Mouse (Mus musculus) MEL (cell line): ENCODE results near the gene Fev. TPM values are rescaled to one million over a fixed set of nuclear protein-coding genes. Genes with fewer than 3 reads are reported as not detected.

ENCODE experiments used
- DNase-seq: peaks from one replicate; pipeline ENCODE4 v3.0.0; 2011; ENCODE audit warnings: low read depth, low spot score
- H3K27ac ChIP-seq: 2 replicates; pipeline ENCODE4 v1.5.1; 2012; ENCODE audit warnings: low read depth, mild to moderate bottlenecking, control low read depth, low read length, moderate library complexity; ENCODE audit not compliant: control insufficient read depth
- H3K27me3 ChIP-seq, 2 experiments: fragments of 150-350 bp in 1 of 2; sonication (generic) in 1 of 2; 2 replicates each; pipeline ENCODE4 v1.6.1; 2012; ENCODE audit warnings: low read length in 2 of 2, mild to moderate bottlenecking in 2 of 2, improper control_type of control experiment in 1 of 2, moderate library complexity in 1 of 2; ENCODE audit not compliant: insufficient read depth in 2 of 2, control insufficient read depth in 1 of 2
- H3K36me3 ChIP-seq, 2 experiments: 2 replicates each; pipeline ENCODE4 v1.6.1; 2012 to 2014; ENCODE audit warnings: low read length in 2 of 2, improper control_type of control experiment in 1 of 2, inconsistent platforms in 1 of 2, mild to moderate bottlenecking in 1 of 2; ENCODE audit not compliant: insufficient read depth in 2 of 2, control insufficient read depth in 1 of 2
- H3K4me1 ChIP-seq, 2 experiments: fragments of 150-350 bp in 1 of 2; sonication (generic) in 1 of 2; 2 replicates each; pipeline ENCODE4 v1.6.1; 2012; ENCODE audit warnings: low read length in 2 of 2, improper control_type of control experiment in 1 of 2, mild to moderate bottlenecking in 1 of 2; ENCODE audit not compliant: insufficient read depth in 2 of 2, control insufficient read depth in 1 of 2
- H3K4me3 ChIP-seq, 2 experiments: fragments of 150-350 bp in 1 of 2; sonication (generic) in 1 of 2; 2 replicates each; pipeline ENCODE4 v1.5.1; 2012; ENCODE audit warnings: low read depth in 2 of 2, low read length in 2 of 2, mild to moderate bottlenecking in 2 of 2, moderate library complexity in 2 of 2, control low read depth in 1 of 2, improper control_type of control experiment in 1 of 2; ENCODE audit not compliant: control insufficient read depth in 1 of 2, insufficient read depth in 1 of 2
- H3K79me2 ChIP-seq: 2 replicates; pipeline ENCODE4 v1.6.1; 2012; ENCODE audit warnings: mild to moderate bottlenecking, low read length, moderate library complexity; ENCODE audit not compliant: control insufficient read depth, poor library complexity, insufficient read depth
- H3K9ac ChIP-seq: 2 replicates; pipeline ENCODE4 v1.6.1; 2012; ENCODE audit warnings: low read depth, mild to moderate bottlenecking, control low read depth, low read length, moderate library complexity; ENCODE audit not compliant: control insufficient read depth, poor library complexity, severe bottlenecking
- H3K9me3 ChIP-seq: fragments of 150-350 bp; sonication (generic); replicated peaks from 2 replicates; pipeline ENCODE4 v1.6.1; 2012; ENCODE audit warnings: mild to moderate bottlenecking, low read length, improper control_type of control experiment, moderate library complexity; ENCODE audit not compliant: insufficient read depth
- BHLHE40 ChIP-seq: IDR thresholded peaks from 2 replicates; pipeline ENCODE4 v1.6.1; 2012; ENCODE audit warnings: low read depth, mild to moderate bottlenecking, inconsistent platforms, low read length, improper control_type of control experiment, borderline replicate concordance
- E2F4 ChIP-seq: IDR thresholded peaks from 2 replicates; pipeline ENCODE4 v1.6.1; 2011; ENCODE audit warnings: low read depth, low read length, improper control_type of control experiment, borderline replicate concordance
- EP300 ChIP-seq, 2 experiments: IDR thresholded peaks; 2 replicates each; pipeline ENCODE4 v1.6.1; 2011; ENCODE audit warnings: improper control_type of control experiment in 2 of 2, low read length in 2 of 2, low read depth in 1 of 2, mild to moderate bottlenecking in 1 of 2
- ETS1 ChIP-seq: IDR thresholded peaks from 2 replicates; pipeline ENCODE4 v1.6.1; 2012; ENCODE audit warnings: low read depth, mild to moderate bottlenecking, inconsistent platforms, low read length, improper control_type of control experiment, moderate library complexity
- GATA1 ChIP-seq: IDR thresholded peaks from 2 replicates; pipeline ENCODE4 v1.6.1; 2011; ENCODE audit warnings: low read depth, low read length, improper control_type of control experiment
- JUND ChIP-seq: IDR thresholded peaks from 2 replicates; pipeline ENCODE4 v1.6.1; 2011; ENCODE audit warnings: low read depth, mild to moderate bottlenecking, improper control_type of control experiment, low read length
- KAT2A ChIP-seq: conservative IDR thresholded peaks from 2 replicates; pipeline ENCODE4 v1.6.1; 2012; ENCODE audit warnings: low read depth, low read length, improper control_type of control experiment, inconsistent platforms
- MAFK ChIP-seq: IDR thresholded peaks from 2 replicates; pipeline ENCODE4 v1.6.1; 2011; ENCODE audit warnings: low read depth, mild to moderate bottlenecking, low read length, improper control_type of control experiment, borderline replicate concordance
- MAX ChIP-seq: IDR thresholded peaks from 2 replicates; pipeline ENCODE4 v1.6.1; 2011; ENCODE audit warnings: low read length, improper control_type of control experiment
- MAZ ChIP-seq: IDR thresholded peaks from 2 replicates; pipeline ENCODE4 v1.6.1; 2012; ENCODE audit warnings: low read depth, mild to moderate bottlenecking, inconsistent platforms, low read length, improper control_type of control experiment
- POLR2A ChIP-seq, 2 experiments: IDR thresholded peaks; 2 replicates each; pipeline ENCODE4 v1.6.1; 2011 to 2012; ENCODE audit warnings: low read length in 2 of 2, mild to moderate bottlenecking in 2 of 2, control low read depth in 1 of 2, improper control_type of control experiment in 1 of 2, low read depth in 1 of 2, moderate library complexity in 1 of 2; ENCODE audit not compliant: control insufficient read depth in 1 of 2, insufficient read depth in 1 of 2, poor library complexity in 1 of 2
- SIN3A ChIP-seq: IDR thresholded peaks from 2 replicates; pipeline ENCODE4 v1.6.1; 2012; ENCODE audit warnings: low read length, improper control_type of control experiment, inconsistent platforms
- SMC3 ChIP-seq: IDR thresholded peaks from 2 replicates; pipeline ENCODE4 v1.6.1; 2011; ENCODE audit warnings: low read depth, low read length, improper control_type of control experiment
- TAL1 ChIP-seq: IDR thresholded peaks from 2 replicates; pipeline ENCODE4 v1.6.1; 2012; ENCODE audit warnings: mild to moderate bottlenecking, inconsistent platforms, low read length, moderate library complexity, mixed read lengths
- TBP ChIP-seq: IDR thresholded peaks from 2 replicates; pipeline ENCODE4 v1.8.0; 2011; ENCODE audit warnings: low read depth, low read length, improper control_type of control experiment
- TCF12 ChIP-seq: IDR thresholded peaks from 2 replicates; pipeline ENCODE4 v1.6.1; 2014; ENCODE audit warnings: low read depth, mild to moderate bottlenecking, inconsistent platforms, low read length, improper control_type of control experiment, moderate library complexity
- UBTF ChIP-seq: IDR thresholded peaks from 2 replicates; pipeline ENCODE4 v1.6.1; 2012; ENCODE audit warnings: low read depth, mild to moderate bottlenecking, inconsistent platforms, low read length, improper control_type of control experiment, moderate library complexity, borderline replicate concordance; ENCODE audit not compliant: insufficient read depth
- USF1 ChIP-seq: IDR thresholded peaks from 2 replicates; pipeline ENCODE4 v1.6.1; 2014; ENCODE audit warnings: low read depth, mild to moderate bottlenecking, inconsistent platforms, low read length, improper control_type of control experiment, moderate library complexity
- USF2 ChIP-seq, 2 experiments: IDR thresholded peaks; 2 replicates each; pipeline ENCODE4 v1.6.1; 2011 to 2012; ENCODE audit warnings: improper control_type of control experiment in 2 of 2, low read length in 2 of 2, borderline replicate concordance in 1 of 2, inconsistent platforms in 1 of 2, low read depth in 1 of 2, mild to moderate bottlenecking in 1 of 2; ENCODE audit not compliant: insufficient read depth in 1 of 2
- ZKSCAN1 ChIP-seq: IDR thresholded peaks from 2 replicates; pipeline ENCODE4 v1.6.1; 2012; ENCODE audit warnings: low read depth, mild to moderate bottlenecking, inconsistent platforms, low read length, improper control_type of control experiment, moderate library complexity
- polyA plus RNA-seq, 2 experiments: library from polyadenylated mRNA; stranded (reverse) in 1 of 2; unstranded in 1 of 2; fragments of >175 nt in 1 of 2; fragments of >200 nt in 1 of 2; gene quantifications; 2 replicates each; pipeline versions ENCODE4 v1.2.1 to v1.2.4; 2012; ENCODE audit warnings: low replicate concordance in 2 of 2, low read depth in 1 of 2; ENCODE audit not compliant: insufficient read length in 2 of 2, insufficient read depth in 1 of 2, missing spikeins in 1 of 2
- total RNA-seq: library from RNA; depleted of rRNA; stranded (reverse); fragments of 300-350 nt; gene quantifications from 2 replicates; pipeline ENCODE4 v1.2.3, GENCODE M21; 2012

Gene Fev
- total and polyA plus RNA-seq, 3 experiments = not detected

DNA sequence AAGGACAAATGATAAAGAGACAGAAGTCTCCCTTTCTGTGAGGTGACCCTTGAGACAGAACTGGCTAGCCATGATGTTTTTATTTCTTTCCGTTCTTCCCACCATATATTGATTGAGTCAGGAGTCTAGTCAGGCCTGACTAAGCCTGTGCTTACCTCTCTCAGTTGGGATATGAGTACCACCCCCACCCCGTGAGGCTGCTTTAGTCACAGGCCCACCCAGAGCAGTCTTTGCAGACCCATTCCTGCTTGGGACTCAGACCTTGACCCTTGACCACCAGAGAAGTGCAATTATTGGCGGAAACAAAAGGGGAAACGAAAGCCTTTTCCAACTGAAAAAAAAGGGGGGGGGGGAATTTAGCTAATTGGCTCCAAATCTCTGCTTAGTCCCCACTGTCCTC is 27.5 kb downstream of the Fev start:
- no peak for DNase-seq
- H3K9ac ChIP-seq = no peak overlapping the region
- H3K4me1 ChIP-seq = no peaks in the 10 kb centered on the region
- H3K36me3 ChIP-seq = no peaks in the 10 kb centered on the region
- H3K9me3 ChIP-seq = no peaks in the 10 kb centered on the region
- no peaks in the 10 kb centered on the region for H3K27me3 ChIP-seq
- H3K27ac ChIP-seq = no peak overlapping the region
- H3K79me2 ChIP-seq = no peaks in the 10 kb centered on the region
- no peak overlapping the region for H3K4me3 ChIP-seq
- TF ChIP-seq E2F4 = no peak
- TF ChIP-seq GATA1 = no peak
- TF ChIP-seq TCF12 = no peak
- no peak for TF ChIP-seq BHLHE40
- TF ChIP-seq POLR2A (IDR thresholded peaks at IDR 0.05; ENCODE audit: control insufficient read depth in 1 of 2, insufficient read depth in 1 of 2, low read depth in 1 of 2, low read length in 2 of 2, poor library complexity in 1 of 2) = no peak
- no peak for TF ChIP-seq SMC3
- no peak for TF ChIP-seq ZKSCAN1
- no peak for TF ChIP-seq USF2 (IDR thresholded peaks at IDR 0.05; ENCODE audit: borderline replicate concordance in 1 of 2, insufficient read depth in 1 of 2, low read depth in 1 of 2, low read length in 2 of 2)
- no peak for TF ChIP-seq ETS1
- TF ChIP-seq EP300 (IDR thresholded peaks at IDR 0.05; ENCODE audit: low read depth in 1 of 2, low read length in 2 of 2) = no peak
- no peak for TF ChIP-seq MAZ

DNA sequence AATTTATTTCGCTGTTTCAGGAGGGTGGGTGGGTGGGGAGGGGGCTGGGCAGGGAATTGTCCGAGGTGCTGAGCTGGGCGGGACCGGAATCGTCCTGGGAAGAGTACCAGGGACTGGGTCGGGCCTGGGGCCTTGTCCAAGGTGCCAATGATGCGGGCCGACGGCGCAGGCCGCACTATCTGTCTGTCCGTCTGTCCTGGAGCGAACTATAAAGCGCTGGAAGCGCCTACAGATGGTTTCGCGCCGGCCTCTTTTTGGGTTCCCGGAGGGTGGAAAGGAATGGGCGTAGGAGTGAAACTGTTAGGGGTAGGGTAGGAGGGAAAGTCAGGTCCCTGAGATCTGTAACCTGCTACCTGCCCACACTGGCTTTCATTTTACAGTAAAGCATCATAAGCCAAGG is 28.0 kb downstream of the Fev start:
- Histone ChIP-seq H3K9ac (no peak overlapping the region), H3K9me3 (no peaks in the 10 kb centered on the region), H3K4me1 (no peaks in the 10 kb centered on the region), H3K79me2 (no peaks in the 10 kb centered on the region), H3K4me3 (no peak overlapping the region), H3K36me3 (no peaks in the 10 kb centered on the region), H3K27ac (no peak overlapping the region), H3K27me3 (no peaks in the 10 kb centered on the region)
- no peak for TF ChIP-seq USF1
- TF ChIP-seq UBTF = no peak
- TF ChIP-seq GATA1 = no peak
- no peak for TF ChIP-seq TAL1
- no peak for TF ChIP-seq BHLHE40
- TF ChIP-seq SIN3A = no peak
- TF ChIP-seq MAZ = no peak
- no peak for TF ChIP-seq MAX
- TF ChIP-seq JUND = no peak
- no peak for TF ChIP-seq KAT2A
- TF ChIP-seq EP300 (IDR thresholded peaks at IDR 0.05; ENCODE audit: low read depth in 1 of 2, low read length in 2 of 2) = no peak
- TF ChIP-seq TBP = no peak
- no peak for TF ChIP-seq MAFK
- no peak for DNase-seq
